12 mouse cellular contexts compared by ENCODE assay signal in the genomic region with DNA sequence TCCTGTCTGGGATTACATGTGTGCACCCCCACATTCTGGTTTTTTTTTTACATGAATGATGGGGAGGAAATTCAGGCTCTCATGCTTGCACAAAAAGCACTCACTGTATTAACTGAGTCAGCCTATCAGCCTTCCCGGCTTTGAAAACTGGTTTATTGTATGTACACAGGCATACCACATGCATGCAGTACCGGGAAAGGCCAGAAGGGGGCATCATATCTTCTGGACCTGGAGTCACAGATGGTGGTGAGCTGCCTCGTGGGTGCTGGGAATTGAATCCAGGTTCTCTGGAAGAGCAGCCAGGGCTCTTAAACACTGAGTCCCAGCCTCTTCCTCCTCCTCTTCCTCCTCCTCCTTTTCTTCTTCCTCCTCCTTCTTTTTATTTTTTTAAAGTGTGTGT. TPM values are rescaled to one million over a fixed set of nuclear protein-coding genes. Genes with fewer than 3 reads are reported as not detected.
DNase-seq lines count a peak whose midpoint lies in the region; ATAC-seq and TF ChIP-seq lines count a peak whose summit lies in the region.
"Had no signal": no experiment of that assay in that cellular context is flagged by ENCODE, and none has a peak within 500 bp of the region (broad histone marks: within the 10 kb centered on the region; RNA-seq: fewer than 3 reads in every experiment).

No protein-coding gene starts in this region.

- H3K4me1 ChIP-seq in hindbrain, embryonic 11.5 days (replicated peaks; ENCODE audit: control insufficient read depth, insufficient read depth, low read length): no peaks in the 10 kb centered on the region
- H3K4me1 ChIP-seq in hindbrain, embryonic 14.5 days (replicated peaks; ENCODE audit: control insufficient read depth, insufficient read depth, low read length): 0 out of 2 replicates have a peak, but pooled peaks cover 3% of the 10 kb centered on the region
- H3K4me1 ChIP-seq: lung, embryonic 15.5 days had no signal

- H3K9me3 ChIP-seq in hindbrain, embryonic 11.5 days (ENCODE audit: control insufficient read depth, low read length): no peaks in the 10 kb centered on the region
- H3K9me3 ChIP-seq in hindbrain, embryonic 14.5 days (ENCODE audit: control insufficient read depth, low read length): no peaks in the 10 kb centered on the region
- H3K9me3 ChIP-seq: lung, embryonic 15.5 days had no signal

- peak; percentile 59 for TF ChIP-seq CTCF in brain, embryonic 14.5 days (IDR thresholded peaks at IDR 0.05; ENCODE audit: borderline replicate concordance, extremely low read depth, insufficient read depth, insufficient read length)

- H3K36me3 ChIP-seq in hindbrain, embryonic 11.5 days (ENCODE audit: control insufficient read depth, insufficient read depth, low read length): no peaks in the 10 kb centered on the region
- H3K36me3 ChIP-seq in hindbrain, embryonic 14.5 days (replicated peaks; ENCODE audit: control insufficient read depth, insufficient read depth): no peaks in the 10 kb centered on the region
- H3K36me3 ChIP-seq: lung, embryonic 15.5 days had no signal

- ATAC-seq in hindbrain, embryonic 11.5 days (ENCODE audit: low FRiP score): no peak
- no peak for ATAC-seq in hindbrain, embryonic 14.5 days (ENCODE audit: low FRiP score)

- no peak overlapping the region for H3K27ac ChIP-seq in hindbrain, embryonic 11.5 days (ENCODE audit: low read depth, low read length)
- H3K27ac ChIP-seq in hindbrain, embryonic 14.5 days: no peak overlapping the region
- H3K27ac ChIP-seq: lung, embryonic 15.5 days had no signal

- no peaks in the 10 kb centered on the region for H3K27me3 ChIP-seq in hindbrain, embryonic 11.5 days (ENCODE audit: control insufficient read depth, insufficient read depth, low read length)
- no peaks in the 10 kb centered on the region for H3K27me3 ChIP-seq in hindbrain, embryonic 14.5 days (ENCODE audit: control insufficient read depth, insufficient read depth, low read length)
- H3K27me3 ChIP-seq: lung, embryonic 15.5 days had no signal

- DNase-seq in hindbrain, embryonic 11.5 days (ENCODE audit: low spot score): peak; percentile 45
- DNase-seq in hindbrain, embryonic 14.5 days (ENCODE audit: low spot score): no peak
- DNase-seq in spleen, postnatal 10 days (ENCODE audit: low spot score in 2 of 2): peak; percentile 45 to 71
- DNase-seq in spleen, postnatal 36 days (ENCODE audit: low spot score in 2 of 2): no peak
- DNase-seq in brain, embryonic 14.5 days (ENCODE audit: low read depth): no peak
- peak; percentile 26 for DNase-seq in thymus, postnatal 25 days
- no peak for DNase-seq in frontal cortex, postnatal 36 days (ENCODE audit: low spot score in 2 of 2)
- DNase-seq in layer of hippocampus, postnatal 10 days (ENCODE audit: low spot score in 2 of 2): no peak
- DNase-seq: cerebellum, adult 8-10 months; kidney, adult 18-20 months had no signal

- H3K4me3 ChIP-seq in hindbrain, embryonic 11.5 days (ENCODE audit: low read depth, low read length): no peak overlapping the region
- no peak overlapping the region for H3K4me3 ChIP-seq in hindbrain, embryonic 14.5 days (replicated peaks; ENCODE audit: low read length)
- H3K4me3 ChIP-seq: erythroblast, embryonic 14.5 days; lung, embryonic 15.5 days had no signal

- no peak overlapping the region for H3K4me2 ChIP-seq in hindbrain, embryonic 11.5 days (replicated peaks; ENCODE audit: low read depth, low read length)
- no peak overlapping the region for H3K4me2 ChIP-seq in hindbrain, embryonic 14.5 days (replicated peaks)
- H3K4me2 ChIP-seq: lung, embryonic 15.5 days had no signal

- H3K9ac ChIP-seq in hindbrain, embryonic 11.5 days (ENCODE audit: low read depth, low read length): no peak overlapping the region
- H3K9ac ChIP-seq in hindbrain, embryonic 14.5 days: no peak overlapping the region
- H3K9ac ChIP-seq: lung, embryonic 15.5 days had no signal

- WGBS in hindbrain, embryonic 11.5 days: 80% methylated on average over 3 of the region's 3 CpGs
- 60% methylated on average over 3 of the region's 3 CpGs for WGBS in hindbrain, embryonic 14.5 days

- TF ChIP-seq POLR2A in brain, embryonic 14.5 days (IDR thresholded peaks at IDR 0.05; ENCODE audit: borderline replicate concordance, extremely low read depth, insufficient read depth, insufficient read length, poor library complexity, severe bottlenecking): no peak

RNA-seq across cellular contexts. Expression of gene Syf2, which starts 53.9 kb away (rescaled TPM):
- 77.6 and 80.3 TPM in 2 replicates for polyA plus RNA-seq in hindbrain, embryonic 11.5 days (2014; fragmentation: Nextera tagmentation; extraction: Ambion mirVana)
- 47.7 and 50.2 TPM in 2 replicates for polyA plus RNA-seq in hindbrain, embryonic 14.5 days (2014; fragmentation: Nextera tagmentation; extraction: Ambion mirVana)
- 50.4 and 51.7 TPM in 2 replicates for polyA plus RNA-seq in brain, embryonic 14.5 days (2012; rRNA removed)
- 10 to 100 TPM; 42.1 to 45.0 TPM for total RNA-seq in layer of hippocampus, postnatal 10 days (2021)

Comparison
In these comparisons a context has a peak if more than half of its experiments do, and no peak if none do; other contexts are left out.
1. DNase-seq: peak in hindbrain, embryonic 11.5 days (single experiment), spleen, postnatal 10 days (2 of 2) and thymus, postnatal 25 days (single experiment); none in hindbrain, embryonic 14.5 days (single experiment), spleen, postnatal 36 days (0 of 2), brain, embryonic 14.5 days (single experiment), frontal cortex, postnatal 36 days (0 of 2) and layer of hippocampus, postnatal 10 days (0 of 2).